Mouse (Mus musculus) small intestine, adult 2 months (tissue): ENCODE measurements around the gene Epb41l4b. TPM values are rescaled to one million over a fixed set of nuclear protein-coding genes. Genes with fewer than 3 reads are reported as not detected.

ENCODE experiments used
- H3K27ac ChIP-seq: fragments of 200-500 bp; 2 replicates; pipeline ENCODE4 v1.5.1; 2012; ENCODE audit warnings: low read depth, low read length, control low read depth, inconsistent platforms; ENCODE audit not compliant: insufficient read depth
- H3K27me3 ChIP-seq: fragments of 200-500 bp; 2 replicates; pipeline ENCODE4 v1.6.1; 2012; ENCODE audit warnings: mild to moderate bottlenecking, moderate library complexity, low read length, inconsistent platforms; ENCODE audit not compliant: control insufficient read depth, insufficient read depth
- H3K36me3 ChIP-seq: fragments of 200-500 bp; 2 replicates; pipeline ENCODE4 v1.6.1; 2012; ENCODE audit warnings: mild to moderate bottlenecking, low read length, control low read depth, inconsistent platforms; ENCODE audit not compliant: control insufficient read depth, insufficient read depth
- H3K4me1 ChIP-seq: fragments of 200-500 bp; 2 replicates; pipeline ENCODE4 v1.6.1; 2012; ENCODE audit warnings: low read length, inconsistent platforms, mixed read lengths; ENCODE audit not compliant: control insufficient read depth, insufficient read depth, insufficient read length
- H3K4me3 ChIP-seq: fragments of 200-500 bp; 2 replicates; pipeline ENCODE4 v1.5.1; 2012; ENCODE audit warnings: low read depth, mild to moderate bottlenecking, control low read depth, inconsistent platforms, low read length, moderate library complexity
- CTCF ChIP-seq: fragments of 200-500 bp; IDR thresholded peaks from 2 replicates; pipeline ENCODE4 v1.5.1; 2012; ENCODE audit warnings: low read depth, mild to moderate bottlenecking, control low read depth, inconsistent platforms, low read length, moderate library complexity, mixed read lengths; ENCODE audit not compliant: insufficient replicate concordance, insufficient read length; ENCODE audit errors: extremely low read depth
- POLR2A ChIP-seq: fragments of 200-500 bp; IDR thresholded peaks from 2 replicates; pipeline ENCODE4 v1.6.1; 2012; ENCODE audit warnings: low read depth, mild to moderate bottlenecking, control low read depth, inconsistent platforms, low read length, moderate library complexity
- WGBS: fragments of 180-500 bp; shearing (Covaris S2); methylation state at CpG from one replicate; pipeline ENCODE4 v1.1.7; 2018; 5-methylcytosine and 5-hydroxymethylcytosine counted together
- polyA plus RNA-seq: library from polyadenylated mRNA; depleted of rRNA; stranded (reverse); fragments of >200 nt; gene quantifications from 2 replicates; pipeline ENCODE4 v1.2.3, GENCODE M21; 2012

Gene Epb41l4b
- polyA plus RNA-seq, 1 experiment = 81.4 TPM

DNA sequence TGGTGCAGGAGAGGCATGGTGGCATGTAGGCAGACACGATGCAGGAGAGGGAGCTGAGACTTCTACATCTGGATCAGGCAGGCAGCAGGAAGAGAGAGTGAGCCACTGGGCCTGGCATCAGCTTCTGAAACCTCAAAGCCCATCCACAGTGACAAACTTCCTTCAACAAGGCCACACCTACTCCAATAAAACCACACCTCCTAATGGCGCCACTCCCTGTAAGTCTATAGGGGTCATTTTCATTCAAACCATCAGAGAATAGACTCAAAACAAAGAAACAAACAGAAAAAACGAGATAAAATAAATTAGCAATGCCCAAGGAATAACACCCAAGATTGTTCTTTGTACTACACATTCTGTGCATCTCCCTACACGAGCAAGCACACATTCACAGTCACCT is 35.6 kb upstream of the Epb41l4b start:
- H3K4me1 ChIP-seq = 0 out of 2 replicates have a peak, but pooled peaks cover 2% of the 10 kb centered on the region
- H3K27me3 ChIP-seq = no peaks in the 10 kb centered on the region
- H3K27ac ChIP-seq = no peak overlapping the region
- no peak overlapping the region for H3K4me3 ChIP-seq
- WGBS = 61% methylated on average over 4 of the region's 4 CpGs
- TF ChIP-seq CTCF = no peak
- no peak for TF ChIP-seq POLR2A
- H3K36me3 ChIP-seq = no peaks in the 10 kb centered on the region

GRCm38 (mm10) chr4:57175329-57175728 is 32.1 kb upstream of the Epb41l4b start:
- no peak for TF ChIP-seq POLR2A
- no peak for TF ChIP-seq CTCF
- no peak overlapping the region for H3K4me3 ChIP-seq
- 81% methylated on average over 10 of the region's 10 CpGs for WGBS
- H3K27me3 ChIP-seq = no peaks in the 10 kb centered on the region
- no peak overlapping the region for H3K27ac ChIP-seq
- H3K4me1 ChIP-seq = 0 out of 2 replicates have a peak, but pooled peaks cover 2% of the 10 kb centered on the region
- no peaks in the 10 kb centered on the region for H3K36me3 ChIP-seq

DNA sequence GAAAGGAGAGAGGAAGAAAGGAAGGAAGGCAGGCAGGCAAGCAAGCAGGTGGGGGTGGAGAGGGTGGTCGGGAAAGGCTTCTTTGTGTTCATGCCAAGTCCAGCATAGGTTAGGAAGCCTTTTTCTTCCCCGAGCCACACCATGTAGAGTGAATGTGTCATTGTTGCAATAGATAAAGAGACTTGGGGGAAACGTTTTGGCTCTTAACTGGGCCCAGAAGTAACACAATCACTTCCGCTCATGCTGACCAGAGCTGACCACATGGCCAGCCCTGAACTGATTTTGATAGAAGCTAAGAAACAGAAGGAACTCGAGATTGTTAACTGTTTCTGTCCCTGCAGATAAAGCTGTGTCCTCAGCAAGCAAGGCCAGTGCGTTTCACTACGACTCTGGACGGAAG is 29.6 kb upstream of the Epb41l4b start:
- TF ChIP-seq CTCF = no peak
- H3K4me1 ChIP-seq = no peaks in the 10 kb centered on the region
- 69% methylated on average over 8 of the region's 8 CpGs for WGBS
- no peaks in the 10 kb centered on the region for H3K27me3 ChIP-seq
- no peak overlapping the region for H3K27ac ChIP-seq
- H3K36me3 ChIP-seq = no peaks in the 10 kb centered on the region
- H3K4me3 ChIP-seq = no peak overlapping the region

DNA sequence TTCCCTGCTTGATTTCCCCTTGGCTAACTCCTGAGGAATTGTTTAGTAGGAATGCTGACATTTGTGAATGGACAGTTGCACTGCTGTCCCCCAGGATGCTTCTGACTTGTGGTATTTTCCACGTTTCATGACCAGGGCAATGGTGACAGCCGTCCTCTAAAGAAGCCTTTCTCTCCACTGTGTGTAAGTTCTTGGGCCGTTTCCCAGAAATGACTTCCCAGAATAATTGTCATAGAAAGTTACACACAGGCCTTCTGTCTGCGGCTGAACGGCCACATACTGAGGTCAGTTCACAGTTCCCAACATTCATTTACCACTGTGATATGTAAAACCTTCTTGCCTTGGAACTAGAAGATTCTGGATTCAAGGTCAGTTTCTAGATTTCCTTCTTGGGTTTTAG is 28.6 kb upstream of the Epb41l4b start:
- TF ChIP-seq POLR2A (no peak), CTCF (no peak)
- peaks cover 3% of the 10 kb centered on the region; the same call in 1 of the 2 replicates for H3K4me1 ChIP-seq
- no peaks in the 10 kb centered on the region for H3K27me3 ChIP-seq
- 71% methylated on average over 5 of the region's 5 CpGs for WGBS
- H3K27ac ChIP-seq = no peak overlapping the region
- H3K4me3 ChIP-seq = no peak overlapping the region
- no peaks in the 10 kb centered on the region for H3K36me3 ChIP-seq

DNA sequence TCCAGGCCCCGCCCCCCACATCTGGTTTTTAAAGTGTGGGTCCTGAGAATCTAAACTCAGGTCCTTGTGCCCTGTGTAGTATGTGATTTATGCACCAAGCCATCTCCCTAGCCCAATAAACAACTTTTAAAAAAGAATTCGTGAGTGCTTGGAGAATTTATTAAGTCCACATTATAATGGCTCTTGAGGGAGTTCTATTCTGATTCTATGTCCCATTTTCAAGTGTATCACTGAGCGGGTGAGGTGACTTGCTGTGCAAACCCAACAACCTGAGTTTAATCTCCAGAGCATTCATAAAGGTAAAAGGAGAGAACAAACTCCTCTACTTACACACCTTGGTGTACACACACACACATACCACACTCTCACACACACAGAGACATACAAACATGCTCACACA is 25.4 kb upstream of the Epb41l4b start:
- peaks cover 9% of the 10 kb centered on the region; the same call in 1 of the 2 replicates for H3K4me1 ChIP-seq
- WGBS = 88% methylated on average over 3 of the region's 3 CpGs
- H3K27me3 ChIP-seq = no peaks in the 10 kb centered on the region
- TF ChIP-seq POLR2A (no peak), CTCF (no peak)
- H3K4me3 ChIP-seq = no peak overlapping the region
- H3K36me3 ChIP-seq = no peaks in the 10 kb centered on the region
- H3K27ac ChIP-seq = no peak overlapping the region

DNA sequence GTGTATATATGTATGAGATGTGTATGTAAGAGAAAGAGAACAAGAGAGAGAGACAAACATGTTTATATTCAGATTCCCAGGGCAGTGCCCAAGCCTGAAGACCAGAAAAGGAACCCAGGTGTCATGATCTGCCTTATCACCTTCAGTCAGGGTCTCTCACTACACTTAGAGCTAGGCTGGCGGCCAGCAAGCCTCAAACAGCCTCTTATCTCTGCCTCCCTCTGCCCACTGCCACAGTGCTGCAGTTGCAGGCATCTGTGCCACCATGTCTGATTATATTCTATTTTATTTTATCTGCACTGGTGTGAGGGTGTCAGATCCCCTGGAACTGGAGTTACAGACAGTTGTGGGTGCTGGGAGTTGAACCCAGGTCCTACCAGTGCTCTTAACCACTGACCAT is 25.0 kb upstream of the Epb41l4b start:
- TF ChIP-seq CTCF (no peak), POLR2A (no peak)
- no peak overlapping the region for H3K4me3 ChIP-seq
- H3K36me3 ChIP-seq = no peaks in the 10 kb centered on the region
- peaks cover 9% of the 10 kb centered on the region; the same call in 1 of the 2 replicates for H3K4me1 ChIP-seq
- no peak overlapping the region for H3K27ac ChIP-seq
- 78% methylated on average over 1 of the region's 1 CpGs for WGBS
- no peaks in the 10 kb centered on the region for H3K27me3 ChIP-seq

DNA sequence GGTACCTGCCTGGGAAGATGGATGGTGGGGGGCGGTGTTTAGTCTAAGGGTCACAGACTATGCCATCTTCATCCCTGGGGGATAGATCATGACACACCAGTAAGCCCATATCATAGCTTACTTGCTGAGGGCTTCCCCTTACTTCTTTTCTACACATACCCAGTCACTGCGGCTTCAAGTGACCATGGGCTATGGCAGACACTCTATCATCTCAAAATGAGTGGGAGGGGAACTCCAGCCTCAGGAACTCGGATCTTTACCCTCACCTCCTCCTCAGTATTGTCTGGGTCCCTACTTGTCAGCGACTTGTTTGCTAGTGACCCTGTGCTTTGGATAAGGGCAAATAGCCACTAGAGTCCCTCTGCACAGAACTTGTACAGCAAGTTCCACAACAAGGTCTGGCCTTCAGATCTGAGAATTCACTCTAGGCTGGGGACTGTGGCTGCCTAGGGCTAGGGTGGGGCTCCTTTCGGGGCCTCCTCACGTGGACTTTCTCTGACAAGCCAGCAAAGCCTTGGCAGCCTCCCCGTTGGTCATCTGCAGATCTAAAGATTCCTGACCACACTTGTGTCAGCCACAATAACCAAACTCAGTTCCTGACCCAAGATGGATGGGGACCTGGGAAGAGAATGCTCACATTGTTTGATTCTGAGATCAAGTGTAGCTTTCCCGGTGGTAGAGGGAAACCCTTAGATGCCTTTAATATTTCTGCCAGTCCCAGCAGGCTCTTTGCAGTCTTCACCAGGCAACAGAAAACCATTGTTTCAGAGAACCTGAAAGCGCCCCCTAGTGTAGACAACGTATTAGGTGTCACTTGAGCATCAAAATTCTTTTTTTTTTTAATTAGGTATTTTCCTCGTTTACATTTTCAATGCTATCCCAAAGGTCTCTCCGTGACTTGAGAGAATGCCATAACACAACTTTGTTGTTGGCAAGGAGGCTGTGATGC is 24.0 kb upstream of the Epb41l4b start:
- TF ChIP-seq POLR2A (no peak), CTCF (no peak)
- Histone ChIP-seq H3K4me1 (peaks cover 9% of the 10 kb centered on the region; the same call in 1 of the 2 replicates), H3K36me3 (no peaks in the 10 kb centered on the region), H3K27me3 (no peaks in the 10 kb centered on the region), H3K27ac (no peak overlapping the region), H3K4me3 (no peak overlapping the region)
- WGBS = 39% methylated on average over 12 of the region's 12 CpGs
